Mouse (Mus musculus): ENCODE data around the gene Gm5767.
A peak's percentile ranks its signal among the peaks of the same experiment; 100 is the strongest.

Gene Gm5767

GRCm38 (mm10) chr16:8670041-8671035, 10.2 kb upstream of the Gm5767 start:
- DNase-seq (ENCODE audit: low read depth, low spot score) = peak; percentile 73

- DNase-seq (ENCODE audit: low read depth, low spot score) = peak; percentile 97
Observed at GRCm38 (mm10) chr16:8671551-8672349, 8.8 kb upstream of the Gm5767 start, which contains the start of gene Carhsp1. TSS of gene Carhsp1 (minus strand) at chr16:8672155.

DNA sequence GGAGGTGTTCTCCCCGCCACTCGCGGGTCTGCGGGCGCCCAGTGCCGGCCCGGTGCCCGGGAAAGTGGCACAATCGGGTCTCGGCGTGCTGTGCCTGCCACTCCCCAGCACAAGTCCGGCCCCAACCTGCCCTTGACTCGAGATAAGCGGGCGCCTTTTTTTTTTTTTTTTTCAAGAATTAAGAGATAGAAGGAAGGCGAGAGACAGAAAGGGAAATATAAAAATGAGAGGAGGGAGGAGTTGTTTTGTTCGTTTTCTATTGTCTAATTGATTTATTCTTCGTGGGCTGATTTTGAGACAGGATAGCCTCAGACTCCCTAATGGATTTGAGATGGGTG, 8.3 kb upstream of the Gm5767 start:
- DNase-seq (ENCODE audit: low read depth, low spot score) = no peak

DNA sequence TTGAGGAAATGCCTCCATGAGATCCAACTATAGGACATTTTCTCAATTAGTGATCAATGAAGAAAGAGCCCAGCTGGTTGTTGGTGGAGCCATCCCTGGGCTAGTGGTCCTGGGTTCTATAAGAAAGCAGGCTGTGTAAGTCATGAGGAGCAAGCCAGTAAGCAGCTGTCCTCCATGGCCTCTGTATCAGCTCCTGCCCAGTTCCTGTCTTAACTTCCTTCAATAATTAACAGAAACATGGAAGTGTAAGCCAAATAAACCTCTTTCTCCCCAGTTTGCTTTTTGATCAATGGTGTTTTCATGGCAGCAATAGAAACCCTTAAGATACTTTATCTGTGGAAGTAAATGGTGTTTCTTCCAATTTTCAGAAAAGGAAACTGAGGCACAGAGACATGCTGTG, 7.8 kb upstream of the Gm5767 start:
- no peak for DNase-seq (ENCODE audit: low read depth, low spot score)

DNA sequence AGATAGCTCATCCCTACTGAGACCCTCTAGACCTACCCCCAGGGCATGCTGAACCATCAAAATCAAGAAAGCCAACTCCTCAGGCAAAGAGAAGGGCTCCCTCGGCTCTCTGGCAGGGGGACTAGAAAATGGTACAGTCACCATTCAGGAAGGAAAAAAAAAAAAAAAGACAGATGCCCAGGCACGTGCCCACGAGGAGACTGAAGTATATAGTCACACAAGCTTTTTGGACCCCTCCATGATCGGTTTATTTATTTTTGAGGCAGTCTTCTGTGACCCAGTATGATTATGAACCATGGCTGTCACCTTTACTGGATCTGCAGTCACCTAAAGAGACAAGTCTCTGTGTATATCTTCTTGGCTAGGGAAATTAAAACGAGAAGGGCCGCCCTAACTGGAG, 7.2 kb upstream of the Gm5767 start:
- no peak for DNase-seq (ENCODE audit: low read depth, low spot score)

DNA sequence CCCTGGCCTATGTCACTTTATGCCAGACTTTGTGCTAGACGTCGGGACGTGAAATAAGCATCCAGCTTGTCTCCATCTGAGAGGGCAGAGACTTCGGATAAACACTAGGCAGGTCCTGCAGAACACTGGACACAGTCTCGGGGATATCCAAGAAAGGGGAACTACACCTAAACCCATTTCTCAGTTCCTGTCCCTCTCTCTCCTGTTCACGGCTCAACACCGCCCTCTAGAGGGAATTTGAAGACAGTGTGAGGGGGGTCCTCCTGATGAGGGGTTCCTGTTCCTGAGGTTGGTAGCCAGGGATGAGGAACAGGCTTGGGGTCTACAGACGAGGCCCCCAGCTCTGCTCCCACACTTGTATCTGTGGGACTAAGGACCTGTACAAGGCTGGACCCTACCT, 6.4 kb upstream of the Gm5767 start:
- peak; percentile 88 for DNase-seq (ENCODE audit: low read depth, low spot score)

GRCm38 (mm10) chr16:8675559-8675958, 5.0 kb upstream of the Gm5767 start:
- DNase-seq (ENCODE audit: low read depth, low spot score) = no peak

DNA sequence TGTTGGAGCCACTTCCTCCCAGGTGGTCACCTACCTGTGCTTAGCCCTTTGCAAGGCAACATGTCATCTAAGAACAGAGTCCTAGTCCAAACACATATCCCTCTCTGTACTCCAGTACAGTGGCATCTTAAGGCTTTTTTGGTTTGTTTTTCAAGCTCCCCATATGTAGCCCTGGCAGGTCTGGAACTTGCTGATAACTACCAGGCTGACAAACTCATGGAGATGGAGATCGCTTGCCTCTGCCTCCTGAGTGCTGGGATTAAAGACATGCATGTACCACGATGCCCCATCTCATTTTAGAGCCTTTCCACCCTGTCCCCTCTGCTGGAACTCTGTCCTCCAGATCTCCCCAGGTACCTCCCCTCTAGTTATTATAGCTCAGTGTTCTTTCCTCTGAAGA, 4.3 kb upstream of the Gm5767 start:
- DNase-seq (ENCODE audit: low read depth, low spot score) = no peak

DNA sequence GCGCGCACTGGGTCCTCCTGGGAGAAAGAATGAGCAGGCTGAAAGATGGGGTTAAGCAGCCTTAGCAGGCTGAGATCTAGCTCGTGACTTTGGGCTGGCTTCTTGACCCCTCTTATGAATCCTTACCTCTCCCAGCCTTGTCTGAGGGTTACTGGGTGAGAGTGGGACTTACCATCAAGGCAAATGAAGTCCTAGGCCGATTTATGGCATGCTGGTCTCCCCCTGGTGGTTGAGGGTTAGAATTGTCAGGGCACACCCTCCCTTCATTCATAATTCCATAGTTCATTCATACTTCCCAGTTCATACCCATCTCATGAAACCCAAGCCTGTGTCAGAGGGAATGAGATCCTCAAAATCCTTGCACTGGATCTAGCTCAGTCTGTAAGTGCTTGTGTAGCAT, 3.8 kb upstream of the Gm5767 start:
- DNase-seq (ENCODE audit: low read depth, low spot score) = peak; percentile 74

DNA sequence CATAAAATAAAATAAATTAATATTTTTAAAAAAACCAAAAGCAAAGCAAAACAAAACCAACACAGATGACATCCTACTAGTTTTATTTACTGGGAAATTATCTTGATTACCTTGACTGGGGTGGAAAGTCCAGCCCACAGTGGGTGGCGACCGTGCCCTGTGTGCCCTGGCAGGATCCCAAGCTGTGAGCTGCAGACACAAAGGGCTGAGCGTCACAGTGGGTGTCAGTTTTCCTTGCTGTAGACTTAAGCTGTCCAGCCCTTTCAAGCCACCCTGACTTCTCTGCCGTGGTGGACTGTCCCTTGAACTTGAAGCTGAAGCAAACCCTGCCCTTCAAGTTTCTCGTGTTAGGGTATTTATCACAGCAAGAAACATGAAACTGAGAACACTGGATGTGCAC, 2.5 kb upstream of the Gm5767 start:
- DNase-seq (ENCODE audit: low read depth, low spot score) = no peak

DNA sequence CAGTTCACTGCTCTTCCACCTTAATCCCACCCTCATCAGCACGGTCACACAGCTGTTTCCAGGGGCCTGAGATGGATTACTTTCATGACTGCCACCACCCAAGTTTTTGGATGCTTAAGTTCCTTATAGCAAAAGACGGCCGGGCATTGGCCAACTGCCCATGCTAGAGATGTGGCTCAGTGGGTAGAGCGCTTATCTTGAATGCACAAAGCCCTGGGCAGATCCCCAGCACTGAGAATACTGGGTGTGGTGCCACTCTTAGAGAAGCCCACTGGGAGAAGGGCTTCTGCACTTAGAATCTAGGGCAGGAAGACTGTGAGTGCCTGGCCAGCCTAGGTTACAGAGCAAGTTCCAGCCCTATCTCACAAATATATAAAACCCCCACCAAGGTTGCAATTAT, 1.9 kb upstream of the Gm5767 start:
- DNase-seq (ENCODE audit: low read depth, low spot score) = no peak

- DNase-seq (ENCODE audit: low read depth, low spot score) = no peak
Observed at GRCm38 (mm10) chr16:8679780-8680179, 790 bp upstream of the Gm5767 start.

DNA sequence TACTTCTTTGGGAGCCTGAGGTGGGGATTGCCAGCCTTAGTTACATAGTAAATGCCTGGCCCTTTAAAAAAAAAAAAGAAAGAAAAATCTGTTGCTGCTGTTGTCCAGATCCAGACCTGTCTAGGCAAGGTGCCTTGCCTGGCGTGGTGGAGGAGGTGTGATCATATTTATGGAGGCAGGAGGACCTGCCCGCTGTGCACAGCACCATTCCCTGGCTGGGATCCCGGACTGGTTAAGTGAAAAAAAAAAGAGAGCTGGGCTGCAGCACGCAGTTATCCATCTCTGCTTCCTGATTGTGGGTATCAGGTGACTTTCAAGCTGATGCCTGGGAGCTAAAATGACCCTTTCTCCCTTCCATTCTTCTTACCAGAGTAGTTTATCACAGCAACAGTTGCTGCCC, 4.5 kb downstream of the Gm5767 start:
- DNase-seq (ENCODE audit: low read depth, low spot score) = no peak

DNA sequence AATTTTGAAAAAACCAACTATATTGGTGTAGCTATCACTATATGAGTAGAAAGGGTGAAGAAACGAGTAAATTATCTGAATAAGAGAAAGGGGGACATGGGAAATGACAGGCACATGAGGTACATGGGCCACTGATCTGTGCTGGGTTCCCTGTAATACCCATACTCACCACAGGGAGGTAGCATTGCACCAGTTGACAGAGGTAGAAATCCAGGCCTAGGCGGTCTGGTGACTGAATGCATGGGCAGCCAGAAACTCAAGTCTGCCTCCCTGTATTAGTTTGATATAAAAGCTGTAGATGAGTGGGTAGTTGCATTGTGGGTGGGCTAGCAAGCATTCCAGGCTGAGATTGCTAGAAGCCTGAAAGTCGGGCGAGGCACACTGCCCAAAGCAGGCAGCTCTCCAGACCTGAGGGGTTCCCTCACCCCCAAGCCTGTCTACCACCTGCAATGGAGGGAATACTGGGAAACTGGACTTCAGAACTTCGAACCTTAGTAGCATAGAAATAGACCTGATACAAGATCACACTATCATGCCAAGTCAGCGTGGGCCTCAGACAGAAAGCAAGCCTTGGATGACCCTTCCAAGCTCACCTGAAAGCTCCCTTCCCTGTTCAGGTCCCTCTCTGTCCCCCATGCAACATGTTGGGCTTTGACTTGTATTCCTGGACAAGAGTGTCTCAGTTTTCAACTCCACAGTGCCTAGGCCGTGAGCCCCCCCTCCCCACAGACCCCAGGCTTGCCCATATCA, 5.7 kb downstream of the Gm5767 start:
- DNase-seq (ENCODE audit: low read depth, low spot score) = peak; percentile 83

GRCm38 (mm10) chr16:8686871-8687535, 6.4 kb downstream of the Gm5767 start:
- DNase-seq (ENCODE audit: low read depth, low spot score) = no peak

DNA sequence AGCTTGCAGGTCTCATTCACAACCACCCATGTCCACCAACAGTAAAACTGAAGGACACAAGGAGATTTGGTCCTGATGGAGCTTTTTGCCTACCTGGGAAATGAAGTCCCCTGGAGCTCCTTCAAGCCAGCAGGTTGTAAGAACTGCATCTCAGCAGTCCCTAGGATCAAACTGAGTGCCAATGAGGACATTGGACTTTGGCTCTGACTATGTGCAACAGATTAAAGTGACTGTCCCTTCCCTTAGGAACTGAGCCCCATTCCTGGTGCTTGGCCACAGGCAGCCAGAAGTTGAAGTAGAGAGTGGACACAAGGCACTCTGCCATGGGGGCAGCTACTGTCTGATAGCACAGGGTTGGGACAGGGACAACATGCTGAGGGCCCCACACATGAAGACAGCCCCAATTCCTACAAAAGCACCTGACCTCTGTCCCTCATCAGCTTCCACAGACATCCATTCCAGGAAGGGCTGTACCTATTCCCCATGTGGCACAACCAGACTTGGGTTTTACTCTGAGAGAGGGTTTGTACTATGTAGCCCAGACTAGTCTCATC, 7.1 kb downstream of the Gm5767 start:
- no peak for DNase-seq (ENCODE audit: low read depth, low spot score)

GRCm38 (mm10) chr16:8689979-8690656, 9.5 kb downstream of the Gm5767 start:
- DNase-seq (ENCODE audit: low read depth, low spot score) = no peak

DNA sequence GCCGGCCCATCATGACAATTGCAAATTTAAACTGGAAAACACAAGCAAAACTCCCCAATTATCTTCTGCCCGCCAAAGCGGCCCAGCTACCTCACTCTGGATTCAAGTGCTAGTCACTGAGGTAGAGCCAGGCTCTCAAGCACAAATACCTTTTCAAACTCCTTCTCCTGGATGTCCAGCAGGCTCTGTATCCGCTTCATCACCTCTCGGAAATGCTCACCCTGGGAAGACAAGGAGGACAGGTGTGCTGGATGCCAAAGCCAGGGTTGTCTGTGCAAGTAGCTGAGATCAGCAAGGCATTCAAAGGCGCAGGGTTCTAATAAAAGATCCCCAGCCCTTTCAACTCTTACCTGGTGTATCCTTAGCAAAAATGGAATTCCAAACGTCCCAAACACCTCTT, 10.6 kb downstream of the Gm5767 start:
- DNase-seq (ENCODE audit: low read depth, low spot score) = no peak

DNA sequence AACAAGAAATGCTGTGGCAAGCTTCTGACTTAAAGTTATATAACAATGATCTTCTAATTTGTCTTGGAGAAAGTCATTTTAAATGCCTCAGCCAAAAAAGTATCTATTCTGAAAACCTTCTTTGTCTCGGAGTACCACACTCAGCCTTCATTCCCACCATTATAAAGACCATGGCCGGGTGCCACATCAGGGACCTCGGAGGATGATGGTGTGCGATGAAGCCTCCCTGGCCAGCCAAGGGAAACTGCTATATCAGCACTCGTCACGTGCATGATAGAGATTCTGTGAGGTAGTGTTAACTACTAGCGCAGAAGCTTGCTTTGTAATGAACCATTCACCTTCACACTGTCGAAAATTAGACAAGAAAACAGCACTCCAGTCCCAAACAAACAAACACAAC, 19.0 kb downstream of the Gm5767 start:
- DNase-seq (ENCODE audit: low read depth, low spot score) = no peak

- no peak for DNase-seq (ENCODE audit: low read depth, low spot score)
Observed at GRCm38 (mm10) chr16:8700586-8700985, 20.0 kb downstream of the Gm5767 start.

DNA sequence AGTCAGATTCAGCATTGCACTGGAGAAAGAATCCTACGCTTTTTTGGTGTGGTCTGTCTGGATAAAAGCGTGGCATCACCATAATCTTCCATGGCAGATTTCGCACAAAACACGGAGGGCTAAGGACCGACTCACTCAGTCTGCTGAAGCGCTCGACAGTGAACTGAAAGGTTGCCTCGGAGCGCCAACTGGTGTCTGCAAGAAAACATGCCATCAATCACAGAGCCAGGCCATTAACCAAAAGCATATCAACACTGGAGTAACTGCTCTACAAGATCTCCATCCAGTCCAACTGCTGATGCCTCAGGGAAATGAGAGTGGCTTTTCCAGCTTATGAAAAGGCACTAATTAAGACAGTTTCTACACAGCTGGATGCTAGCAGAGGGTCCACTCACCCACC, 31.4 kb downstream of the Gm5767 start:
- no peak for DNase-seq (ENCODE audit: low read depth, low spot score)
